Mouse (Mus musculus): ENCODE measurements at regions not wholly inside any gene's neighbourhood (a gene's known extent, or its start where the extent isn't known, plus 50 kb on each side); places are given as distances from the start of the nearest gene placed in this dataset.

DNA sequence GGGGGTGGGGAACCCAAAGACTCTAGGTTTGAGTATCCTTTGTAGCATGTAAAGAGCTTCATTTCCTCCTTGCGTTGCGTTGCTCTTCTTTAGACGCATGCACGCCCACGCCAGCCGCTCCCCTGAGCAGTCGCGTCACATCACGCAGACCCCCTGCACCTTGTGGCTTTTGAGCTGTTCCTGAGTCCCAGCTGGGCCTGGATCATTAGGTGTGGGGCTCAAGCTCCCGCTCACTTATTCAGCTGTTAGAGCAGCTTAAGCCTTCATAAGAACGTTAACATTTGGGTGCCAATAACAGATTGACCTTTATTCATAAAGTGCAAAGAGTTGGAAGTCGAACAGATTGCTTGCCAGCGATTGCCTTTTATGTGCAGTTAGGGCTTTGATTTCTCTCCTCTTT, 121.5 kb downstream of the Nkx6-1 start:
- H3K4me3 ChIP-seq (replicated peaks; ENCODE audit: insufficient read depth, low read depth, low read length) = no peak overlapping the region
- no peak overlapping the region for H3K27ac ChIP-seq (ENCODE audit: insufficient read depth, low read length)
- H3K27me3 ChIP-seq (ENCODE audit: control insufficient read depth, insufficient read depth, low read length) = no peaks in the 10 kb centered on the region; the same call in 1 of the 2 replicates
- 12% methylated on average over 13 of the region's 13 CpGs for WGBS
- no peak for TF ChIP-seq CTCF (IDR thresholded peaks at IDR 0.05; ENCODE audit: borderline replicate concordance, insufficient read depth, low read depth, low read length)
- TF ChIP-seq POLR2A (IDR thresholded peaks at IDR 0.05; ENCODE audit: borderline replicate concordance, insufficient read depth, low read length) = no peak
- DNase-seq = no peak
- no peaks in the 10 kb centered on the region for H3K4me1 ChIP-seq (ENCODE audit: control insufficient read depth, insufficient read depth, low read length)

GRCm38 (mm10) chr5:101539818-101540217, 125.0 kb downstream of the Nkx6-1 start:
- no peak overlapping the region for H3K4me3 ChIP-seq (replicated peaks; ENCODE audit: insufficient read depth, low read depth, low read length)
- WGBS = 38% methylated on average over 1 of the region's 1 CpGs
- no peaks in the 10 kb centered on the region for H3K4me1 ChIP-seq (ENCODE audit: control insufficient read depth, insufficient read depth, low read length)
- no peak overlapping the region for H3K27ac ChIP-seq (ENCODE audit: insufficient read depth, low read length)
- no peaks in the 10 kb centered on the region; the same call in 1 of the 2 replicates for H3K27me3 ChIP-seq (ENCODE audit: control insufficient read depth, insufficient read depth, low read length)
- TF ChIP-seq POLR2A (IDR thresholded peaks at IDR 0.05; ENCODE audit: borderline replicate concordance, insufficient read depth, low read length) (no peak), CTCF (IDR thresholded peaks at IDR 0.05; ENCODE audit: borderline replicate concordance, insufficient read depth, low read depth, low read length) (no peak)
- no peak for DNase-seq

DNA sequence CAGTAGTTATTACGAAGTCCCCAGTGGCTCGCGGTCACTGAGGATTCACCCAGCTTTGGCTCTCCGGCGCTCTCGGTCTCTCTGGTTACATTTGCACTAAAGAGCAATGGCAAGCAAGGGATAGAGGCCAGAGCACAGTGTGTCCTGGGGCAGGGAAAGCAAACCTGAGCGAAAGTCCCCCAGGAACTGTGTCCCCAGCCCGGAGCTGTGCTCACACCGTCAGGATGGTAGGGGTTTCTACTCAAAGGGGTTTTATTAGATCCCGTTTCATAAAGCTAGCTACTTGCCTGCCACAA, 125.6 kb downstream of the Nkx6-1 start:
- DNase-seq = no peak
- TF ChIP-seq CTCF (IDR thresholded peaks at IDR 0.05; ENCODE audit: borderline replicate concordance, insufficient read depth, low read depth, low read length) (no peak), POLR2A (IDR thresholded peaks at IDR 0.05; ENCODE audit: borderline replicate concordance, insufficient read depth, low read length) (no peak)
- no peak overlapping the region for H3K4me3 ChIP-seq (replicated peaks; ENCODE audit: insufficient read depth, low read depth, low read length)
- 11% methylated on average over 10 of the region's 10 CpGs for WGBS
- no peak overlapping the region for H3K27ac ChIP-seq (ENCODE audit: insufficient read depth, low read length)
- H3K4me1 ChIP-seq (ENCODE audit: control insufficient read depth, insufficient read depth, low read length) = no peaks in the 10 kb centered on the region
- H3K27me3 ChIP-seq (ENCODE audit: control insufficient read depth, insufficient read depth, low read length) = no peaks in the 10 kb centered on the region; the same call in 1 of the 2 replicates

DNA sequence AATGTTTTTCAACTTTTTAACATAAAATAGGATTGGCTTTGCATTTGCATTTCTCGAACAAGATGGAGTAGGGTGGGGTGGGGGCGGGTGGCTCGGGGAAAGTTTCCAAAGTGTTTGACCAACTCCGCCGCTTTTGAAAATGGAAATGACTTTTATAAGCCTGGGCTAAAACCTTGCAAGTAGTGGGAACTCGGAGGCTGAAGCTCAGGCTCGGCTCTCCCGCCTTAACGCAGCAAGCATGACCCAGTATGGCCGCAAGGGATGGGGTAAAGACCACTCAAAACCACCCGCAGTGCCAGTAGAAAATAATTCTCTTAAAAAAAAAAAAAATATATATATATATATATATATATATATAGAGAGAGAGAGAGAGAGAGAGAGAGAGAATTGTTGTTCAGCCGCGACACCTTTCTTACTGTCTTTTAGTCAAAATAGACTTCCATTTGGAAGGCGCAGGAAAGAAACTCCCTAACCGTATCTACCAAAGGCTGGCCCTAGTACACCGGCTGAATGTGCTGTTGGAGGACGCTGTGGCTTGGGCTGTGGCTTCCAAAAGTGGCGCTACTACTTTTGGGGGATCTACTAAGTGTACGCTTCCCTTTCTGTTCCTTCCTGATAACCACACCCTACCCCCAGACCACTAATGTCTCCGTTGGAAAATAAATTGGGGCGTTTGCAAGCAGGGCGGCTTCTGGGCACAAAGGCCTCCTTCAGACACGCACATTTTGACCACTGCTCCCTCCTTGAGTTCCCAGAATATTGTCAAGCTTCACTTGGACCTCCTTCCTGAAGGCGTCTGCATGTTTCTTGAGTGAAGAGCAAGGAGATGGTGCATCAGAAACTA, 126.2 kb downstream of the Nkx6-1 start:
- 4% methylated on average over 24 of the region's 24 CpGs for WGBS
- TF ChIP-seq CTCF (IDR thresholded peaks at IDR 0.05; ENCODE audit: borderline replicate concordance, insufficient read depth, low read depth, low read length) (no peak), POLR2A (IDR thresholded peaks at IDR 0.05; ENCODE audit: borderline replicate concordance, insufficient read depth, low read length) (no peak)
- DNase-seq = no peak
- no peak overlapping the region for H3K4me3 ChIP-seq (replicated peaks; ENCODE audit: insufficient read depth, low read depth, low read length)
- no peaks in the 10 kb centered on the region; the same call in 1 of the 2 replicates for H3K27me3 ChIP-seq (ENCODE audit: control insufficient read depth, insufficient read depth, low read length)
- H3K27ac ChIP-seq (ENCODE audit: insufficient read depth, low read length) = no peak overlapping the region
- H3K4me1 ChIP-seq (ENCODE audit: control insufficient read depth, insufficient read depth, low read length) = no peaks in the 10 kb centered on the region

- no peak overlapping the region for H3K27ac ChIP-seq (ENCODE audit: insufficient read depth, low read length)
- no peaks in the 10 kb centered on the region; the same call in 1 of the 2 replicates for H3K27me3 ChIP-seq (ENCODE audit: control insufficient read depth, insufficient read depth, low read length)
- WGBS = 3% methylated on average over 23 of the region's 23 CpGs
- H3K4me1 ChIP-seq (ENCODE audit: control insufficient read depth, insufficient read depth, low read length) = no peaks in the 10 kb centered on the region
- H3K4me3 ChIP-seq (replicated peaks; ENCODE audit: insufficient read depth, low read depth, low read length) = no peak overlapping the region
- TF ChIP-seq CTCF (IDR thresholded peaks at IDR 0.05; ENCODE audit: borderline replicate concordance, insufficient read depth, low read depth, low read length) (no peak), POLR2A (IDR thresholded peaks at IDR 0.05; ENCODE audit: borderline replicate concordance, insufficient read depth, low read length) (no peak)
- DNase-seq = no peak
Observed at GRCm38 (mm10) chr5:101537518-101538380, 127.0 kb downstream of the Nkx6-1 start.

DNA sequence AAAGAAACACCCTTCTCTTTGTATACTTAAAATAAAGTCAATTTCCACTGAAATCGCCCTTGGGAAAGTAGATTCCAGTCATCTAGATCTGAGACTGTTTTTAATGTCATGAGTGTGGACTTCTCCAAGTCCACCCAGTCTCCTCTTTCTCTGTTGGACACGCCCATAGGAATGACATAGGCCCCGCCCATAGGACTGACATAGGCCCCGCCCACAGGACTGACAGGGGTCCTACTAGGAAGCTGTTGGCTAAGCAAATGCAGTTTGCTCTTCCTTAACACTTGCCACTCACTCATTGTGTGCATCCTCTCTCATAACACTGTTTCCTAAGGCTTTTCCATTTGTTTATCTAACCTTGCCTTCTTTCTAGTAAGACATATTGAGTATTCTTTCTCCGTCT, 129.3 kb downstream of the Nkx6-1 start:
- Histone ChIP-seq H3K27me3 (ENCODE audit: control insufficient read depth, insufficient read depth, low read length) (no peaks in the 10 kb centered on the region; the same call in 1 of the 2 replicates), H3K4me1 (ENCODE audit: control insufficient read depth, insufficient read depth, low read length) (no peaks in the 10 kb centered on the region), H3K27ac (ENCODE audit: insufficient read depth, low read length) (no peak overlapping the region), H3K4me3 (replicated peaks; ENCODE audit: insufficient read depth, low read depth, low read length) (no peak overlapping the region)
- 51% methylated on average over 5 of the region's 5 CpGs for WGBS
- TF ChIP-seq CTCF (IDR thresholded peaks at IDR 0.05; ENCODE audit: borderline replicate concordance, insufficient read depth, low read depth, low read length) (no peak), POLR2A (IDR thresholded peaks at IDR 0.05; ENCODE audit: borderline replicate concordance, insufficient read depth, low read length) (no peak)
- no peak for DNase-seq

- 42% methylated on average over 5 of the region's 5 CpGs for WGBS
- no peak for DNase-seq
- no peak overlapping the region for H3K4me3 ChIP-seq (replicated peaks; ENCODE audit: insufficient read depth, low read depth, low read length)
- H3K27me3 ChIP-seq (ENCODE audit: control insufficient read depth, insufficient read depth, low read length) = no peaks in the 10 kb centered on the region; the same call in 1 of the 2 replicates
- no peak for TF ChIP-seq CTCF (IDR thresholded peaks at IDR 0.05; ENCODE audit: borderline replicate concordance, insufficient read depth, low read depth, low read length)
- TF ChIP-seq POLR2A (IDR thresholded peaks at IDR 0.05; ENCODE audit: borderline replicate concordance, insufficient read depth, low read length) = no peak
- no peaks in the 10 kb centered on the region for H3K4me1 ChIP-seq (ENCODE audit: control insufficient read depth, insufficient read depth, low read length)
- no peak overlapping the region for H3K27ac ChIP-seq (ENCODE audit: insufficient read depth, low read length)
Observed at GRCm38 (mm10) chr5:101525346-101525745, 139.4 kb downstream of the Nkx6-1 start.

Data from cerebellum, adult 2 months (tissue).